Mouse (Mus musculus): ENCODE measurements around the gene Snx29.

DNA sequence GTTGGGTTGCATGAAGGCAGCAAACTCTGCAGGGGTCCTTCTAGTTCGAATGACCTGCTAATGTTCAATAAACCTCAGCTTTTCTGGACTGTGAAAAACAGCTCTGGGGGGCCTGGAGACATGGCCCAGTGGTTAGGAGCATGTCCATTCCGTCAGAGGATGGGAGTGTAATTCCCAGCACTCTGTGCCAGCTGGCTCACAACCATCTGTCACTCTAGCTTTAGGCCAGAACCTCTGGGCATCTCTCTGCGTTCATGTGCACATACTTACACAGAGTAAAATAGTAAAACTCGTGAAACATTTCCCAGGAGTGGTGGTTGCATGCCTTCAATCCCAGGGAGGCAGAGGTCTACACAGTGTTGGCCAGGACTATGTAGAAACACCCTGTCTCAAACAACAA, 241.1 kb downstream of the Snx29 start:
- no peak for TF ChIP-seq CTCF (IDR thresholded peaks at IDR 0.05; ENCODE audit: borderline replicate concordance, extremely low read depth, insufficient read depth, insufficient read length)
- no peak for TF ChIP-seq POLR2A (IDR thresholded peaks at IDR 0.05; ENCODE audit: borderline replicate concordance, extremely low read depth, insufficient read depth, insufficient read length, poor library complexity, severe bottlenecking)
